Mouse (Mus musculus) C2C12 (cell line): ENCODE data around the gene Sbno1. TPM values are rescaled to one million over a fixed set of nuclear protein-coding genes. Genes with fewer than 3 reads are reported as not detected.

Experiments
- H3K27me3 ChIP-seq: one replicate; pipeline ENCODE4 v1.6.1; 2011; ENCODE audit not compliant: control insufficient read depth, insufficient read depth, insufficient read length
- H3K36me3 ChIP-seq: one replicate; pipeline ENCODE4 v1.6.1; 2011; ENCODE audit not compliant: control insufficient read depth, insufficient read depth
- H3K4me3 ChIP-seq: one replicate; pipeline ENCODE4 v1.5.1; 2011; ENCODE audit warnings: mild to moderate bottlenecking, control low read depth; ENCODE audit not compliant: poor library complexity, insufficient read depth, severe bottlenecking
- H3K79me2 ChIP-seq: one replicate; pipeline ENCODE4 v1.6.1; 2011; ENCODE audit not compliant: control insufficient read depth, insufficient read depth
- H3K79me3 ChIP-seq: one replicate; pipeline ENCODE4 v1.6.1; 2011; ENCODE audit warnings: low read depth, control low read depth
- H3ac ChIP-seq: one replicate; pipeline ENCODE3; 2011; ENCODE audit warnings: low read depth; ENCODE audit not compliant: control insufficient read depth, insufficient read length
- CEBPB ChIP-seq: IDR thresholded peaks from one replicate; pipeline ENCODE4 v1.6.1; 2011; ENCODE audit warnings: low read depth, mild to moderate bottlenecking, control low read depth, moderate library complexity
- CTCF ChIP-seq: IDR thresholded peaks from one replicate; pipeline ENCODE4 v1.5.1; 2011; ENCODE audit not compliant: control insufficient read depth, insufficient read depth, insufficient read length
- FOSL1 ChIP-seq: IDR thresholded peaks from one replicate; pipeline ENCODE4 v1.8.0; 2011; ENCODE audit warnings: mild to moderate bottlenecking, low read length; ENCODE audit not compliant: poor library complexity, insufficient read depth, severe bottlenecking
- MAX ChIP-seq: IDR thresholded peaks from one replicate; pipeline ENCODE4 v1.6.1; 2011; ENCODE audit warnings: mild to moderate bottlenecking, control low read depth
- MYOD1 ChIP-seq: IDR thresholded peaks from one replicate; pipeline ENCODE4 v1.6.1; 2011; ENCODE audit warnings: low read depth; ENCODE audit not compliant: control insufficient read depth, insufficient read length
- MYOG ChIP-seq: IDR thresholded peaks from one replicate; pipeline ENCODE4 v1.6.1; 2011; ENCODE audit not compliant: control insufficient read depth, insufficient read length; ENCODE audit errors: extremely low read depth
- USF1 ChIP-seq: IDR thresholded peaks from one replicate; pipeline ENCODE4 v1.6.1; 2011; ENCODE audit warnings: low read depth, mild to moderate bottlenecking, control low read depth, moderate library complexity
- polyA plus RNA-seq: library from polyadenylated mRNA; unstranded; fragments of >200 nt; fragmentation: generic; extraction: Trizol; gene quantifications from one replicate; pipeline ENCODE4 v1.2.1, GENCODE M21; 2012; ENCODE audit warnings: missing spikeins

The Sbno1 gene
- polyA plus RNA-seq, 1 experiment = 13.0 TPM

DNA sequence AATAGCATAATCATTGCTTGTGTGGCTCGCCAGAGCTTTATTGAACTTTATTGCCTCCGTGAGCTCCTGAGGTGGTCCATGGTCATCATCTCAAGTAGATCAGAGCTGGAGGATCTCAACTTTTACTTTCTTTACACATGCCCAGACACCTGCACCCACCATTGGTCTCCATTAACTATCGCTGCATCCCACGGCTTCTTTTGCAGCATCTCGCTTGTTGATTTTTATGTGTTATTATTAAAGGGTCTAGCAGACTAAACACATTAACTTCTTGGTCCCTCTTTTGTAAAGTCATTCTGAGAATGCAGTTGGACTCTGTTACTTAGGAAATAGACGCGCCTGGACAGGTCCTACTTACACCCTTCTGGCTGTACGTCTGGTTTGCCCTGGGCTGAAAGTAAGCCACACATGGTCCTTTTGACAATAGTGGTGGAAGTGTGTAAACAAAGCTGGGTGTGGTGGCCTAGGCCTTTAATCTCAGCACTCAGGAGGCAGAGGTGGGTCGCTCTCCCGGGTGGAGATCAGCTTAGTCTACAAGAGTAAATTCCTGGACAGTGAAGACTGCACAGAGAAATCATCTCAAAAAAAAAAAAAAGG lies 772 bp upstream of the Sbno1 start:
- H3K4me3 ChIP-seq = peak overlapping the region; percentile 21
- H3K27me3 ChIP-seq = no peaks in the 10 kb centered on the region
- H3ac ChIP-seq = no peak overlapping the region
- no peak for TF ChIP-seq CEBPB
- no peak for TF ChIP-seq USF1
- no peak for TF ChIP-seq MYOG
- no peak for TF ChIP-seq FOSL1
- no peak for TF ChIP-seq MYOD1
- TF ChIP-seq CTCF = no peak
- no peak for TF ChIP-seq MAX
- peaks cover 38% of the 10 kb centered on the region for H3K79me2 ChIP-seq
- no peaks in the 10 kb centered on the region for H3K36me3 ChIP-seq
- H3K79me3 ChIP-seq = peaks cover 36% of the 10 kb centered on the region

DNA sequence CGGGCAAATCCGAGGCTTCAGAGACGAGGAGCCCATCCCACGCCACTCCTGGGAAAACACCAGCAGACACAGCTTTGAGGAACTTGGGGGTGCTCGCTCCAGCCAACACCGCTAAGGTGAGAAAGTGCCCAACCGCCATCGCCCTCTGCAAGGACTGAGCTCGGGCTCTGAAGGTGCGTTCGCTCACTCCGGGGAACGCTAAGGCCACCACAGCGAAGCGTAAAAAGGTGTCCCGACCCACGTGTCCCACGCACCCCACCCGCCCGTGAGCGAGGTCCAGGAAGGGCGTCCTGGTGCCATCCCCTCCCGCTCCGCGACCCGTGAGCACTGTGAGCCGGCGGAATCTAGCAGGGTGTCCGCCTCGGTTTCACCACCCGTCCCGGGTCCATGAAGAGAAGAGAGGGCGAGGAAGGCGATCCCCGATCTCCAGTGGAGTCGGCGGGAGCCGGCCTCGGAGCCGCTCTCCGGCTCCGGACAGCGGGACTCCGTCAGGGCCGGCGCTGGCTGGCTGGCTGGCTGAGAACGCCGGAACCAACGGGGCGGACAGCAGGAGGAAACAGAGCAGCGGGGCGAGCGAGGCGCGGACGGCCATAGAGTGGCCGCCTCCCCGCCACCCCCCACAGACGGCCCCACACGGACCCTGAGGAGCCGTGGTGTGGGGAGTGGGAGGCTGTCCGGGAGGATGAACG lies 934 bp downstream of the Sbno1 start:
- H3K27me3 ChIP-seq = no peaks in the 10 kb centered on the region
- H3K79me2 ChIP-seq = peaks cover 55% of the 10 kb centered on the region
- TF ChIP-seq CEBPB = no peak
- no peak for TF ChIP-seq MAX
- TF ChIP-seq FOSL1 = no peak
- TF ChIP-seq USF1 = no peak
- no peak for TF ChIP-seq MYOD1
- TF ChIP-seq CTCF = no peak
- TF ChIP-seq MYOG = no peak
- no peaks in the 10 kb centered on the region for H3K36me3 ChIP-seq
- peak overlapping the region; percentile 95 for H3ac ChIP-seq
- H3K4me3 ChIP-seq = peak overlapping the region; percentile 92
- H3K79me3 ChIP-seq = peaks cover 52% of the 10 kb centered on the region

DNA sequence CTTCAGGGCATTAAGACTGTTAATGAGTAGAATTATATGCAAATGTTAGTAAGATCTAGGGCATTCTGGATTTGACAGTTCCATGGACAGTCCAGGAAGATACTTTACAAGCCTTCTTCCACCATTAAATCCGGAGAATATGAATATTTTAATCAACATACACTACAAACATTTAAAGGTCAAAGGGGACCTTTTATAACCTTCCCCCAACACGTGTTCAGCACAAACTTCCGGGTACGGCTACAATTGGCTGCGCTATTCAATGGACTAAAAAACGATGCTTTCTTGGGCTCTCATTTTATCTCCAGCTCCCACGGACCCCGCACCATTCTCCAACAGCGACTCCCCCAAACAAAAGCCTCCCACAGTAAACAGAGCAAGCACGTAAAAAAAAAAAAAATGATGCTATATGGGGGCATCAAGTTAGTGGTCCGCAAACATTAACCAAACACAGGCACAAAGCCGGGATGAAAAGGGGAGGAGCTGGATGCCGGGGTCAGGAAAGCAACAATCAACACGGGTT lies 1.5 kb downstream of the Sbno1 start:
- peaks cover 58% of the 10 kb centered on the region for H3K79me3 ChIP-seq
- H3ac ChIP-seq = peak overlapping the region; percentile 95
- TF ChIP-seq MAX (peak; percentile 82), CEBPB (no peak), USF1 (peak; percentile 74)
- peaks cover 61% of the 10 kb centered on the region for H3K79me2 ChIP-seq
- no peaks in the 10 kb centered on the region for H3K36me3 ChIP-seq
- H3K4me3 ChIP-seq = peak overlapping the region; percentile 92
- no peaks in the 10 kb centered on the region for H3K27me3 ChIP-seq

DNA sequence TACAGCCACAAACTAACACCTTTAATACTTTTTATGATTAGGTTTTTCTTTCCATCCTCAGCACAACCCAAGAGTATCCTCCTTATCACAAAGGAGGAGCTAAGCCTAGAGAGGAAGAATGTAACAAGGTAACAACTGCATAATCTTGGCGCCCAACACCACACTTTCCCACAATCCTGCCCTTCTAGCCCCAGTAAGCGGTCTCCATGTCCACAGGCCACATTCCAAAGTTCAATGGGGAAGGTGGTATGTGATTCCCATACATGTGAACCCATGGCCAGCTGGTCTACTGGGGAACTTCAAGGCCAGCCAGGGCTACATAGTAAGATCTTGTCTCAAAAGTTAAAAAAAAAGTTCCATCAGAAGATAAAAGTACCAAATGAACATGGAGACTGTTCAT lies 4.0 kb downstream of the Sbno1 start:
- H3K36me3 ChIP-seq = no peaks in the 10 kb centered on the region
- TF ChIP-seq MYOD1 = no peak
- TF ChIP-seq USF1 = no peak
- no peak for TF ChIP-seq MAX
- no peak for TF ChIP-seq FOSL1
- no peak for TF ChIP-seq MYOG
- no peak for TF ChIP-seq CTCF
- TF ChIP-seq CEBPB = no peak
- H3K27me3 ChIP-seq = no peaks in the 10 kb centered on the region

DNA sequence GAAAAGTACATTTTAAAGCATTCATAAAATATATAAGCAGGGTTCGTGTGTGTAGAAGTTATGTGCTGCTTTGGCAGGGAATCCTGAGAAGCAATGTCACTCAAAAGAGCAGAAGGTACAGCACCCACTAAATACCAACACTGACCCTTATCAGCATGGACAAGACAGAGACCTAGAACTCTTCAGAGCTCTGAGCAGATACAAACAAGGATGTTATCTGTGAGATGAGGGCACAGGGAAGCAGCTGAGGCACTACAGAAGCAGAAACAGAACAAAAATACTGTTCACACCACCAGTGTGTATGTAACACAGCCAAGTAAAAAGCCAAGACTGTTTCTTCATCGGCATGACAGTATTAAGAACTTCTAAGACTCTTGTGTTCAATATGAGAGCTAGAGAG lies 6.9 kb downstream of the Sbno1 start:
- peaks cover 85% of the 10 kb centered on the region for H3K79me3 ChIP-seq
- H3ac ChIP-seq = no peak overlapping the region
- no peak overlapping the region for H3K4me3 ChIP-seq
- H3K36me3 ChIP-seq = peaks cover 14% of the 10 kb centered on the region
- H3K79me2 ChIP-seq = peaks cover 100% of the 10 kb centered on the region
- no peak for TF ChIP-seq MYOG
- no peak for TF ChIP-seq MYOD1
- no peak for TF ChIP-seq CEBPB
- no peak for TF ChIP-seq CTCF
- no peak for TF ChIP-seq FOSL1
- no peak for TF ChIP-seq USF1
- TF ChIP-seq MAX = no peak
- H3K27me3 ChIP-seq = no peaks in the 10 kb centered on the region

More for the DNA sequence above, 4.0 kb downstream of the Sbno1 start:
- Histone ChIP-seq H3K79me3 (peaks cover 80% of the 10 kb centered on the region), H3K79me2 (peaks cover 86% of the 10 kb centered on the region), H3K4me3 (no peak overlapping the region), H3ac (no peak overlapping the region)

DNA sequence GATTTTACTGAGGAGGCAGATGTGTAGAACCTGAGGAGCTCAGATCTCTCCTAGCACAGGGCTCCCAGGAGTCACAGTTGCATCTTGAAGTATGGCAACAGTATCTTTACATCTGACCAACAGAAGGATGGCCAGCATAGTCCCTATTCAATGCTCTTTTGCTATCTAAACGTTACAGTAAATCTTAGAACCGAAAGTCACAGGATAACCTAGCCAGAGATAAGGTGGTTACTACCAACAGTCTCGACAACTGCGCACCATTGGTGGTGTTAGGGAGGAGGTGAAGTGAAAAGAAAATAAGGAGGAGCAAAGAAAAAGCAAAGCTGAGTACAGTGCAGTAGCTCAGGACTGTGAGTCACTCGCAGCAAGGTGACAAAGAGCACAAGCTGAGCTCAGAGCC lies 13.6 kb downstream of the Sbno1 start:
- peaks cover 34% of the 10 kb centered on the region for H3K79me2 ChIP-seq
- TF ChIP-seq MYOD1 (no peak), MAX (no peak), FOSL1 (no peak), CTCF (no peak), USF1 (no peak), MYOG (no peak), CEBPB (no peak)
- peaks cover 68% of the 10 kb centered on the region for H3K36me3 ChIP-seq
- H3ac ChIP-seq = no peak overlapping the region
- H3K4me3 ChIP-seq = no peak overlapping the region
- H3K27me3 ChIP-seq = no peaks in the 10 kb centered on the region
- H3K79me3 ChIP-seq = peaks cover 23% of the 10 kb centered on the region
